Mouse (Mus musculus) brain, embryonic 14.5 days (tissue): Measurements from ENCODE around the gene Evc2.

ENCODE experiments used
- CTCF ChIP-seq: fragments of 200-500 bp; IDR thresholded peaks from 2 replicates; pipeline ENCODE4 v1.5.1; 2012; ENCODE audit warnings: inconsistent platforms, mild to moderate bottlenecking, moderate library complexity, borderline replicate concordance; ENCODE audit not compliant: insufficient read depth, insufficient read length; ENCODE audit errors: extremely low read depth
- POLR2A ChIP-seq: fragments of 200-500 bp; IDR thresholded peaks from 2 replicates; pipeline ENCODE4 v1.6.1; 2012; ENCODE audit warnings: mild to moderate bottlenecking, inconsistent platforms, borderline replicate concordance; ENCODE audit not compliant: poor library complexity, insufficient read depth, insufficient read length, severe bottlenecking; ENCODE audit errors: extremely low read depth

GRCm38 (mm10) chr5:37365751-37366150 is 27.5 kb downstream of the Evc2 start:
- TF ChIP-seq POLR2A (no peak), CTCF (peak; percentile 17; the same call in 1 of the 2 replicates)
